Mouse (Mus musculus): Measurements from ENCODE around the gene Cela3a.

- TF ChIP-seq POLR2A (IDR thresholded peaks at IDR 0.05; ENCODE audit: extremely low read depth, insufficient read depth, low read length) = no peak
- no peak for TF ChIP-seq CTCF (IDR thresholded peaks at IDR 0.05; ENCODE audit: extremely low read depth, insufficient read depth, low read length)
Observed at GRCm38 (mm10) chr4:137392874-137393273, 16.7 kb downstream of the Cela3a start.
